Mouse (Mus musculus) testis, adult 2 months (tissue): ENCODE measurements around the gene Rgl2.

Source experiments
- CTCF ChIP-seq: fragments of 200-500 bp; IDR thresholded peaks from 2 replicates; pipeline ENCODE4 v1.5.1; 2012; ENCODE audit warnings: low read depth, mild to moderate bottlenecking, inconsistent platforms, low read length, moderate library complexity; ENCODE audit not compliant: control insufficient read depth, insufficient read depth, insufficient replicate concordance
- POLR2A ChIP-seq: fragments of 200-500 bp; IDR thresholded peaks from 2 replicates; pipeline ENCODE4 v1.6.1; 2012; ENCODE audit warnings: low read depth, mild to moderate bottlenecking, inconsistent platforms, low read length, moderate library complexity; ENCODE audit not compliant: control insufficient read depth

DNA sequence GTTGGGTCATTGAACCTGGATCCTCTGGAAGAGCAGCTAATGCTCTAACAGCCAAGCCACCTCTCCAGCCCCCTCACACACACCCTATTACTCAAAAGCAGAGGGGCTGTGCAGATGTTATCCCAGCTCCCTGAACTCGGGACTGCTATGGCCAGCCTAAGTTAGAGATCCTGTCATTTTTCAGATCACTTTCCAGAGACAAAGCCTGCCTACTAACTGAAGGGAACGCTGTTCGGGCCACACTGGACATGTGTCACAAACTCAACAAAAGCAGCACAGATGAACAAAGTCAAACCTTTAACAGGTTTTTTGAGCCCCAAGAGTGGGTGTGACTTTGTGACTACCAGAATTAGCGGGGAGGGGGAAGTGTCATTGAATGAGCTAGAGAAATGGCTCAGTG is 23.5 kb downstream of the Rgl2 start:
- no peak for TF ChIP-seq CTCF
- no peak for TF ChIP-seq POLR2A
